Mouse (Mus musculus) brain, embryonic 14.5 days (tissue): ENCODE data around the gene Car14.

Experiments used
- CTCF ChIP-seq: fragments of 200-500 bp; IDR thresholded peaks from 2 replicates; pipeline ENCODE4 v1.5.1; 2012; ENCODE audit warnings: inconsistent platforms, mild to moderate bottlenecking, moderate library complexity, borderline replicate concordance; ENCODE audit not compliant: insufficient read depth, insufficient read length; ENCODE audit errors: extremely low read depth
- POLR2A ChIP-seq: fragments of 200-500 bp; IDR thresholded peaks from 2 replicates; pipeline ENCODE4 v1.6.1; 2012; ENCODE audit warnings: mild to moderate bottlenecking, inconsistent platforms, borderline replicate concordance; ENCODE audit not compliant: poor library complexity, insufficient read depth, insufficient read length, severe bottlenecking; ENCODE audit errors: extremely low read depth

DNA sequence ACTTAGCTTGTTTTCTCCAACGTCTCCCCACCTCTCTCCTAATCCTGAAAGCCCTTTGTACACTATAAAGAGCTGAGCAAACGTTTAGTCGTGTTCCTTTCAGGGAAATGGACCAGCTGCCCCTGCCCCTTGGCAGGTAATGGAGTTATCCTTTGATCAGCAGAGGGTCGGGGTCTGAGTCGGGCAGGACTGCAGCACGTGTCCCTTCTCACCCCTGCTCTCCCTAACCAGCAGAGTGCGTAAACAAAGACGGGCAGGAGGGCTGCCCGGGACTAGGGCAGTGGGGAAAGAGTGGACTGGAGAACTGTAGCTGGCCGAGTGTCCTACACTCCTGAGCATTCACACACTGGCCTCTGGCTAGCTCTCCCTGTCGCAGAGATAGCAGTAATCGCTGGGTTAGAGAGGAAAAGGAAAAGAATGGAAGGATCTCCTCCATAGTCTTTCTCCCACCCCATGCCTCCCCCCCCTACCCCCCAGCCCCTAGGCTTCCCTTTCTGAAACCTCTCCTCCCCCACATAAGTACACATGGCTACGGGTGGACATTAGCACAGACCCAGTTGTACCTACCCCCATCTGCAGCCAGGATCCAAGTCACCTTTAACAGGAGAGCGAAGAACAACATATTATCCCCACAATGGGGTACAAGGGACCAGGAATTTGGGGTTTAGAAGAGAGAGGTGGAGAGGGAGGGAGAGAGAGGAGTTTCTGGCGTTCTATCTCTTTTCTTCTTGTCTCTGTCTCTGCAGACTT is 563 bp downstream of the Car14 start:
- TF ChIP-seq CTCF (no peak), POLR2A (no peak)
